Mouse (Mus musculus) thymus, postnatal 14 days (tissue): ENCODE data around the gene Noxred1.
A peak's percentile ranks its signal among the peaks of the same experiment; 100 is the strongest.
"Not testable (repeated sequence)": the region's sequence is repeated elsewhere in the genome, so short reads cannot be mapped to it uniquely, and the experiment has no call there.

Source experiments
- DNase-seq: peaks from one replicate; pipeline ENCODE4 v3.0.0; 2021

The Noxred1 gene

DNA sequence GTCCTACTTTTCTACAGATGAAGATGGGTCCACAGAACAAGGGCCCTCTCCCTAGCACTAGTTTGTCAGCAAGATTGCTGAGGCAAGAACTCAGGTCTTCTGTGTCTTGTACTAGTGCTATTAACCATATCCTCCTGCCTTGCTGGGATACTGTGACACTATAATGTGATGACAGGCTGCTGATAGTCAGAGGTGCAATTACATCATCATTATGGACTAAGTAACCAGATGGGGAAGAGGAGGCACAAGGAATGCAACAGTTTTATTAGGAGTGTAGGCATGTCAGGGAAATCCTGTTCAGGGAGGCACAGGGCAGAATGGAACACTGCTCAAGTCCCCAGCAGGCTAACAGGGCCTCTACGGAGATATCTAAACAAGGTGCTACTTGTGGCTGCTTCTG is at the start of gene Noxred1:
Gene Noxred1, minus strand, starts transcription at position 101 of the 400 bp plus-strand sequence.
- DNase-seq = no peak

DNA sequence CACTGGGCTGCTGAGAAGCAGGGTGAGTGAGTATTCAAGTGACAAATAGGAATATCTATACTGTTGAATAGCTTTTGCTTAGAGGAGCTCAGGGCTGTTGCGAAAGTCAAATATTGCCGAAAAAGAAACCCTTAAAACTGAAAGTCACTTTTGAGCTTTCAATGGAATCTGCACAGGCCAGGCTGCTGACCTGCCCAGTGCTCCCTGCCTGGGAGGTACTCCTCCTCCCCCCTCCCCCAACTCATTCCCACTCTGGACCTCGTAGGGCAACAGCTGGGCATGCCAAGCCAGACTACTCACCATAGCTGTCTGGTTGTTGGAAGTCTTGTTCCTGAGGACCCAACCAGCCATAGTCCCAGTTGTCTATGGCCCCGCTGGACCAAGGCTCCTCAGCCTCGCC is 46.2 kb upstream of the Noxred1 start:
- DNase-seq = no peak

DNA sequence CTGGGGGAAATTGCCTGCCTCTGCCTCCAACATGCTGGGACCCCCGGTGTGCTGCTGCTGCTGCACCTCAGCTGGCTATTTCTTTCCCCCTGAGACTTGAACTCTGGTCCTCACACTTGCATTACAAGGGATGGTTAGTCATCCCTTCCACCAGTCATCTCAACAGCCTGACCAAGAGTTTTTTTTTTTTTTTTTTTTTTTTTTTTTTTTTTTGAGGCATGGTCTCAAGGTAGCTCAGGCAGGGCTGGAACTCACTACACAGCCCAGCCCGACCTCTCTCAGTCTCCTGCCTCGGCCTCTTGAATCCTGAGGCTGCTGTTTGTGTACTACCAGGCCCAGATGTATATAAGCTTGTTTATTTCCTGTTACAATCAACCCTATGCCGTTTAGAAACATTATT is 45.7 kb upstream of the Noxred1 start:
- DNase-seq = no peak

DNA sequence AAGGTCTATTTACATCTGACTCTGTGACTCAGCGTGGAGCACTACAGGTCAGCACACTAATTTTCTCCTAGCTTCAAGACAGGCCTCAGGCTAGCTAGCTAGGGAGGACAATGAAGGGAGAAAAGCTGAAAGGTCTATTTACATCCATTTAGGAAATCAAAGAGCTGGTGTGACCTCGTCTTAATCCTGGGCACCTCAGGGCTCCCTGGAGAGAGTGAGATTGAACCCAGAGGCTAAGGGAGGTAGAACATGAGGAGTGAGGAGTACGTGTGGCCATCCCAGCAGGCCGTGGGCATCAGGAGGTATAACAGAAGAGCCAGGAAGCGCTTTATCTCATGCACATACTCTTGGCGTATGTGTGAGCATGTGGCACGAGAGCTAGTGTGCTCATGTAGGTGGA is 45.2 kb upstream of the Noxred1 start:
- DNase-seq = no peak

DNA sequence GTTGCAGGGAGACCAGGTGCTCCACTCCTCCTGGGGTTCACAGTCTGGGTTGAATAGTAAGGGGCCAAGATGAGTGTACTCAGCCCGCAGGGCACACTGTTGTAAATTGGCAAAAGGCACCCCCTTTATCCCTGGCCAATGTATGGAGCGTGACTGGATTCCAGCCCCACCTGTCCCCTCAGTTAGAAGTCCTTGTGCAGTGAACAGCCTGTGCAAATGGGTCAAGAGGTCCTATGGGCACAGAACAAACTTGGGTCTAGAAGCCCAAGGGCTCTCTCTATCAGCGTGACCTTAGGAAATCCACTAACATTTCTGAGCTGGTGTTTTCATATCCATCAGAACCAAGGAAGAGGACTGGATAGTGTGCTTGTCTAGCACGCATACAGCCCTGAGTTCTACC is 44.2 kb upstream of the Noxred1 start:
- no peak for DNase-seq

DNA sequence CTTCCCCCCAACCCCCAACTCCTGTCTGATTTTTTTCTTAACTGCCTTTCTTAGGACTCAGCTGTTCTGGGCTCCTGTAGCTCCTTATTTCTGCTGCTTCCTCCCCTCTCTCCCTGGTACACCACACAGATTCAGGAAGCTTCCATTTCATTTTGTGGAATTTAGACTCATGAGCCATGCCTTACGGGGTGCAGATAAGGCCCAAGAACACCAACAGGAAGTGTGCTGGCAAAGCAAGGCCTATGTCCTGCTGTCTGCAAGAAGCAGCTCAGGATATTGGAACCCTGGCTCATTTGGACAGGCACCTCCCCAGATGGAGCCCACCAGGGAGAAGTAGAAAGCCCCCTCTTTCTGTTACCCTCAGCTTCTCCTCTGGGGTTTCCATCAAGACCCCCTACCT is 43.2 kb upstream of the Noxred1 start:
- DNase-seq = no peak

DNA sequence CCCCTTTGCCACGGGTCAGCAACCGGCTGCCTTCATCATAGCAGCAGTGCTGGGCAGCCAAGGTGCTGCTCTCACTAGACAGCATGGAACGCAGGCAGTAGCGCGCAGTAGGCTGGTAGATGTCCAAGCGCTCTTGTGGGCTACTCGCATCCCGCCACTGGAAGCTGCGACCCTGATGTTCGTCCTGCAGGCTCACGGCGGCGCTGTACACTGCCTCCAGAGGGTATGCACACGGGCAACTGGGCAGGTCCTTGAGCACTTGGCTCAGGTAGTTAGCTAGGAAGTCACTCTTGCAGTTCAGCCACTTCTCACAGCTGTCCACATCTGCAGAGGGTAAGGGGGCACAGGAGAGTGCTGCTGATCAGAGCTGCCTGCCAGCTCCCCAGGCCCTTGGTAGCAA is 41.3 kb upstream of the Noxred1 start:
- DNase-seq = no peak

DNA sequence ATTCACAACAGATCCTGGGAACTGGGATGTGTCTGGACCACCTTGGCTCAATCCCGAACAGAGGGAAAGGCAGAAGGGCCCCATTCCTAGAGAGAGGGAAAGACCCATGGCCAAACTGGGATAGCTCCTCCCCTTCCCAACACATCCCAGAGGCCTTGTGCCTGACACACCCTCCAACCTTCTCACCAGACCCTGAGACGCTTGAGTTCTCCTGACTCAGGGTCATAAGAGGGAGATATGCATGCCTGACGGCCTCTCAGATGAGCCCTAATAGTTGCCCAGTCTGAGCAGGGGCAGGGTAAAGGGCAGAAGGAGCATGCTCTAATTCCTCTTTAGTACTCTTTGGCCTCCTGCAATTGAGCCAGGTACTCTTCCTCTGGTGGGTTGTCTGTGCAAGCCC is 40.8 kb upstream of the Noxred1 start:
- no peak for DNase-seq

DNA sequence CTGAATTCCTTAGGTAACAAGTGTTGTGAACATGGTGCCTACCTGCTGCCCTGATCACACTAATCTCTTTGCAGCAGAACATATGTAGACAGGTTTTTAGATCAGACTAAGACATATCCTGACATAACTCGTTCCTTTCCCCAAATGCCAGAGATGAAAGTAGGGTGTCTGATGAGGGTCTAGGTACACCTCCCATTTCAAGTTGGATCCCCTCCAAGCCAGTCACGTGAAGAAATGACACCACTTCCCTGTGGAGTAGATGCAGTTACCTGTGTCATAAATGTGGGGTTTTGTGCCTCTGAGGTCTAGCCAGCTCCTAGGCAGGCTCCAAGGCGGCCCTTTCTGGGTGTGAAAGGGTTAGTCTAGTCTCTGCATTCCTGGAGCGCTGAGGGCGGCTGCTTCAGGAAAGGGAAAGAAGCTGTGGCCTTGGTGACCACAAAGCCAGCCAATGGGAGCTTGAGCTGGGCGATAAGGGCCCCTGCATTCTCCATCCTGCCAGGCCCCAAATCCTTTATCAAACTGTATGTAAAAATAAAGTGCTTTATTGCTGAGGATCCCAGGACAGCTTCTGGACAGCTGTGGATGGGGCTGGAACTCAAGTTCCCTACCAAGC is 39.7 kb upstream of the Noxred1 start:
- DNase-seq = no peak

DNA sequence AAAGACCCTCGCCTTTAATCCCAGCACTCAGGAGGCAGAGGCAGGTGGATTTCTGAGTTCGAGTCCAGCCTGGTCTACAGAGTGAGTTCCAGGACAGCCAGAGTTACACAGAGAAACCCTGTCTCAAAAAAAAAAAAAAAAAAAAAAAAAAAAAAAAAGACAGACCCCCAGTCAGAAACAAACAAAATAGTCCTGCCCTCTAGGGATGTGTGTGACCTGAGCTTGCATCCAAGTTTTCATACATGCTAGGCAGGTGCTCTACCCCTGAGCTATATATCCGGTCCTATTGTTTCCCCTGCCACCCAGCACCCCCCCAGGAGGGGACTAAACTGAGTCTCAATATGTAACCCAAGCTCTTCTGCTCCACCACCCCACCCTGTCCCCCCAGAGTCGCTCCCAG is 38.7 kb upstream of the Noxred1 start:
- DNase-seq = not testable (repeated sequence)

DNA sequence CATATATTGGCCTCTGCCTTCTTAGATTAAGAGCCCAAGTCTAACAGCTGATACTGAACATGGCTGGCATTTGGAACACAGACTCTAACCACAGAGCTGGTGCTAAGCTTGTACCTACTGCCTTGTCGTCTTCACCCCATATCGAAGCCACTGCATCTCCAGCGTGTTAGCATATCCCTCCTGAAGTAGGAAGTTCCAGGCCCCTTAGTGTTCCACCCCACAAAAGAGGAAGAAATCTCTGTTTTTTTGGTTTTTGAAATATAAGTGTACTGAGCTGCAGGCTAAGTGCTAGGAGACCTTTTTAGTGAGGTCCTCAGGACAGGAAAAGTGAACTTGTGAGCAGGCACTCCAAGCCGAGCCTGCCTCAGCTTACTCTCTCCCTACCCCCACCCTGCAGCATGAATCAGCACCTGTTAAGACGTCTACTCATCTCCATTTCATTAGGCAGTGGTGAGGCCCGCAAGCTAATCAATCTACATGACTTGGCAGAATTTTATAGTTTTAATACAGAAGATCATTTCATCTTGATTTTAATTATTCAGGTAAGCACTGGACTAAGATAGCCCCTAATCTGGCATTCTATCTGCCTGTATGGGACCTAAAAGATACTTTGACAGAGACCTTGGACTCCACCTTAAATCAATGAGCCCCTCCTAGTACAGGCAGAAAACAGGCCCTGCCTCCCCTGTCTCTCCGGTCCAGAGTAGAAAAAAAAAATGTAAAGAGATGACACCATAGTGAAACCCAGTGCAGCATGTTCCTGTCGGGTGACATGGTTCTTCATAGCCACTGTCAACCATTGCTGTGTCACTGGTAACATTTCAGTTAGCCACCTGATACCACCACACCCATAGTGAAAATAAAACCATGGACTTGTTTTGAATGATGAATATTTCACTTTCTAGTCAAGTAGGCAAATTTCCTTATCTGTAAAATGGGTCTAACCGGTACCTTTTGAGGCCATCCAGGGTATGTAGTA is 36.6 kb upstream of the Noxred1 start:
- no peak for DNase-seq

DNA sequence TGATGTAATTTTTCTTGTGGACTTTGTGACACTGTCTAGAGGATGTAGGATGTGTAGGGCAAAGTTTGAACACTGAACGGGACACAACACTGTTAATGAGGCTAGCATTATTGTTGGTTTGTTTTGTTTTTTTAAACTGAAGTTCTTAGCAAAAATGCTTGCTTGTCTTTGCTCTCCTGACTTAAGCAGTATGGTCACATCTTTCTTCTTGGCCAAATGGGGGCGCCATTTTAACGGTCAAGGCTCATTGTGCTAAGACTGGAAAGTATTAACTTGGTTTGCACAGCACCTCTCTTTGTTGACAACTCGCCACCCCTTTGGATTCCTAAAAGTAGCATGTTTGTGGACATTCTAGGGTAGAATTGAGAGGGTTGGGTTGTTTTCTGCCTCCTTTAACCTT is 29.1 kb upstream of the Noxred1 start:
- DNase-seq = peak; percentile 25

DNA sequence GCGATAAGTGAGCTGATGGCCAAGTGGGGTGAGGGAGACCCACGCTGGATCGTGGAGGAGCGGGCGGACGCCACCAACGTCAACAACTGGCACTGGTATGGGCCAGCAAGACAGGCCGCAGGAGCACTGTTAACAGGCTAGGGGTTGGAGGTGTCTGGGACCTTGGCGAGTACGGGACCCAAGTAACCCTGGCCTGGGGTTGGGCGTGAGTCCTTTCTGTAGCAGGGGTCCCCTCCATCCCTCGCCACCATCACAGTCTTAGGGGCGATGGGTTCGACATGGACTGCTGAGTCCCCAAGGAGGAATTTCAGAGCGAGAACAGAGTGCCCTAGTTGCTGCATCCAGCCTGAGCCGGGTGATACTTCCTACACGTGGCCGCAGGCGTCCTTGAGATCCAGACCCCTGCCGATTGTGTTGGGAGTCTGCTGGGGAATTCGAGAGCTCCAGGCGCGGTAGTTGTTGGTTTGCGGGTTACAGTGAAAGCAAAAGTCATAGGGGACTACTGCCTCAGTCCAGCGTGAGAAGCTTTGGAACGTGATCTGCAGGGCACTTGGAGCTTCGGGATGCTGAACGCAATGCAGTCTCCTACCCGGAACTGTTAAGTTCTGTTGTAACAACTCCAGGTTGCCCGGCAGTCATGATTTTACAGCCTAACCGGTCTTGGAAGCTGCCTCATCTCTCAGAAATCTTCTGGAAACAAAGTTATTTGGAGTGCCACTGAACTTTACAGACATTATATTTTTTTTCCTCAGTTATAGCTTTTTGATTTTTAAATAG is 28.5 kb upstream of the Noxred1 start:
- no peak for DNase-seq

DNA sequence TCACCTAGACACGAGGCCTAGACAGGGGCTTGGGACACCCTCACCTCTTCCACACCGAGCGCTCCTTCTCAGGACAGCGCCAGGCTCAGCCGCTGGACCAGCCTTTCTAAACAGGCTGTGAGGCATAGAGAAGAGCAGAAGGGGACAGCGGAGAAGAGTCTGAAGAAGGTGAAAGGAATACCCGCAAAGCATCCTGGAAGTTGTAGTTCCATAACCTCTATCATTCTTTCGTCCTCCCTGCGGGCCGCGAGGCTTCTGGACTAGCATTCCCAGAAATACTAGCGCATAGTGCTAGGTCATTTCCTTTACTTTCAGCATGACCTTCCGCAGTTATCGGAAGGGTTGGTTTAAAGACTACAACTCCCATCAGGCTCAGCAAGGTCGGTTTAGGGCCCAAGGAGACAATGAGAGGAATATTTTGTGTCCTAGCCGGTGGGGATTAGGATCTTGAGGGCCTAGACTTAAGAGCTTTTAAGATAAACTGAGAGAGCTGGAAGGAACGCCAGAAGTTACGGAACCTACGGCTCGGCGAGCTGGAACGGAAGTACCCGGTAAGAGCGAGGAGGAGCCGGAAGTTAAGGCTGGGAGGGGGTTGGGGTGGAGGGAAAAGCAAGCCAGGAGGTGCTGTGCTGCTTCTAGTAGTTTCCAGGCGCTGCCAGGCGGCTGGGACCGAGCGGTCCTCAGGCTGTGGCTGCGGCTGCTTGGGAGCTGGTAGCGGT is 27.7 kb upstream of the Noxred1 start, which contains the start of the genes Vipas39 and Ahsa1:
Gene Vipas39, minus strand, starts transcription at position 149 of the 719 bp plus-strand sequence.
Gene Ahsa1, plus strand, starts transcription at position 372 of the 719 bp plus-strand sequence.
- DNase-seq = peak; percentile 89

DNA sequence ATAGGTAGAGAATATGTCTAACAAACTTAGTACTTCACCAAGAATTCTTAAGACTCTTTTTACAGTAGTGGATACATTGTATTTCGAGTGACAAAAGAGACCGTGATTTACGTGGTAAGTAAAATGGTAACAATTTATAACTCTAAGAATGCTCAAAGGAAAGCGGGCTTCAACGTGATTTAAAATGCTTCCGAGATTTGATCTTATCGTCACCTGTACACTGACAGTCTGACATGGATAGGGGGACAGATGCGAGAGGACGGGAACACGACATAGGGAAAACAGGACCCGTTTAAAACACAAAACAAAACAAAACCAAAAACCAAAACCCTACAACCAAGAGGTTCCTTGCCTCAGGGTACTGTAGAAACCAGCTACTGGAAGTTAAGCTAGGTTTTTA is 26.9 kb upstream of the Noxred1 start:
- no peak for DNase-seq

DNA sequence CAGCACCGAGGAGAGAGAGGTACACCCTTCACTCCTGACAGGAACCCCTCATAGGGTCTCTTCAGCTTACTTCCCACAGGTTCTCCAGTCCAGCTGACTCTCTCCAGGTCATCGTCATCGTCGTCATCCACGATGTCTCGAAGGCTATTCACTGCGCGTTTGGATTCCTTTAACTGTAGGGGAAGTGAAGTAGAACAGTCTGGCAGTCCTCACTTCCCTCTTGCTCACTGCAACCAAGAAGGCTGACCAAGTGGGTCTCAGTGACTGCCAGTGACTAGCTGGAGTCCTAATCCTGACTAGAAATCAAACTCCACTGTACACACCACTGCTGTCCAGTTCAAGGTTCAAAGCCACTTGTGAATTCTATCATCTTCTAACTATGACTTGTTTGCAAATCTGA is 22.0 kb upstream of the Noxred1 start:
- DNase-seq = no peak

DNA sequence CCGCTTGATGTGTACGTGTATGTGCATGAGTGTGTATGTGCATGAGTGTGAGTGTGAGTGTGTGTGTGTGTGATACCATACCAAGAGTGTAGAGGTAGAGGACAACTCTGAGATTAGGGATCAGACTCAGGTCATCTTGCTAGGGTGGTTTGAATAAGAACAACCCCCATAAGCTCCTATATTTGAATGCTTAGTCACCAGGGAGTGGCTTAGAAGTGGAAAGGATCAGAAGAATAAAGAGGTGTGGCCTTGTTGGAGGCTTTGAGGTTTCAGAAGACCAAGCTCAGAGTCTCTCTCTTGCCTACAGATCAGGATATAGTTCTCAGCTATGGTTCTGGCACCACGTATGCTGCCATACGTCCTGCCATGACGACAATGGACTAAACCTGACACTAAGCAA is 18.1 kb upstream of the Noxred1 start:
- DNase-seq = no peak

DNA sequence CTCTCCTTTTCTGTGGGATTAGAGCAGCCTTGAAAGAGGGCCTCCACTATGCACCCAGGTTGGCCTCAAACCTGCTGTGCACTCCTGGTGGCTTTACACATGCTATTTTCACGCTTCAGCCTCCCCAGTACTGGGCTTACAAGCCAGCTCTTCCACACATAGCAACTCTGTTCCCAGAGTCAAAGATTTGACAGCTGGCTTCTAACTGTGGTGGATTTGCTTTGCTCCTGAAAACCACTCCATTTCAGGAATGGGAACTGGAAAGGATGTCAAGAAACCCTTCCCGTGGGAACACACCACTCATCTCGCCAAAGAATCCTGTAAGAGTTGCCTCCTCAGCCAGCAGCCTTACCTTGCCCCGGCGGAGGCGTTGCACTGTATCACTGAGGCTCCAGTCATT is 15.3 kb upstream of the Noxred1 start:
- no peak for DNase-seq

DNA sequence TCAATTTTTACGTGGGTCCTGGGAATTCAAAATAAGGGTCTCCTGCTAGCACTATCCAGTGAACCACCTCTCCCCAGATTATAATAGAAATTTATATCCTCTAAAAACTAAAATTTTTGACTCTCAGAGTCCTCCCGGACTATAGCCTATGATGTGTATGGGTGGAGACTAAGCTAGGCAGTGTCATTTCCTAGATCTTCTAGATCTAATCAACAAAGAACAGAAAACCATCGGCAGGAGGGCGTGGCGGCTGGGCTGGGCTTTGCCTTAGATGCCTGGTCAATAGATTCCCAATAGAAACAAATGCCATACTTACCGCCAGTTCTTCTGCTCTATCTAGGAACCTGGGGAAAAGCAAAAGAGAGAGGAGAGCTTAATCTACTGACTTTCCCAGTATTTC is 11.6 kb upstream of the Noxred1 start:
- no peak for DNase-seq

DNA sequence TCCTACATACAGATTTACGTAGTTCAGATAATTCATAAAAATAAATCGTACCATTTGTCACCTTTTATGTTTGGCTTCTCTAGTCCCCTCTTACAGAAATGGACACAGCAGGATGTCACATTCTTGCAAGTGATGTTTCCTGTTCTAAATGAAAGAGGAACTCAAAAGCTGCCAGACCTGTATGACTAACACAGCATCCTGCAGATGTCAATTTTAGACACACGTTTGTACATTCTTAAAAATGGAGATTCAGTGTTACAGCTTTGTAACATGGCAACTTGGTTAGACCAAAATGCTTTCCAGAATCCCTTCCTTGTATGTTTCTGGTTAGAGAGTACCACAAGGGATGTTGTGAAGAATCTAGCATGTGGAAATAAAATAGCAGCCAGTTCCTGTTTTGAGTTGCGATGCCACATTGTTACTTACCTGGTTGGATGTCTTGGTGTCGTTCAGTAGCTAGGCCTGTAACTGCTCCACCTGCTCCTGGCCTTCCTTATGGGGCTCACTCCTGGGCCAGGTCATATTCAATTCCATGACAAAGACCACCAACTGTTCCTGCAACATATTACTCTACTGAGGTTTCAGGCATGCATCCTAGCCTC is 1.5 kb downstream of the Noxred1 start:
- DNase-seq = no peak

DNA sequence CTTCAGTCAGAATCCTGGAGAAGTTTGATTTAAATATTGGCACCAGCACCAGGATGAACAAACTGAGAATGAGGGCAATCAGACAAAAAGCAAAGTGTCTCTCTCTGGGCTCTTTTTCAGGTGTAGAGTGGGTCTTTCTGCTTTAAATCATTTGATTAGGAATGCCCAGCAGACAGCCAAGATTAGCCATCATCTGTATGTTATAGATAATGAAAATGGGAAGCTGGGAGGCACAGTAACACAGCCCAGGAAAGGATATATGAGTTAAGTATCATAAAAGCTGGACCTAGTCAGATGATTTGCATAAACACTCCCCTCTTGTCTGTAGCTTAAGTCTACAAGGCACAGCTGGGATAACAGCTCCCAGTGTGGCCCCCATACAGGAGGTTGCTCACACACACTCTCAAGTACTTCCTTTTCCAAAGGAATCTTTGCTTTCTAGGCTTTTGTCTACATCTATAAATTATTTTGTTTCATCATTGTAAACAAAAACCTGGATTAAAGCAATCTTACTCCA is 8.1 kb downstream of the Noxred1 start:
- no peak for DNase-seq

DNA sequence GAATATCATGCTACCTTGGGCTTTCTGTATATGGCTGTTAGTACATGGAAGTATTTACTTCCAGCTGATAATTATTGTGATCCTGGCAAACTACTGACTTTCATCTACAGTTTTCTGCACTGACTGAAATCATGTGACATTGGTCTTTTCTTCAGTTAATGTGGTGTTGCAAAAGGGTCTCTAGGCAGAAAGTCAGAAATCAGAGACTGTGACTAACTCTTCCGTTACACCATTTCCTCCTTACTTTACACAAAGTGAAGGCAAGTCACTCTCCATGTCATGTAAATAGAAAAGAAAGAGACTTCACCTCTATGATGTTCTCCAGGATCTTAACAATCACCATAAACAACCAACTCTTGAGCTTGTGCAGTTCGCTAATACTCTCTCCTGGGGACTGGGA is 8.9 kb downstream of the Noxred1 start:
- DNase-seq = no peak
